Mouse (Mus musculus): ENCODE measurements at regions not wholly inside any gene's neighbourhood (a gene's known extent, or its start where the extent isn't known, plus 50 kb on each side); places are given as distances from the start of the nearest gene placed in this dataset.
A peak's percentile ranks its signal among the peaks of the same experiment; 100 is the strongest.

- Histone ChIP-seq H3K36me3 (ENCODE audit: control insufficient read depth, insufficient read depth, low read length) (no peaks in the 10 kb centered on the region), H3K27ac (ENCODE audit: low read depth) (no peak overlapping the region), H3K4me3 (ENCODE audit: low read depth, low read length) (no peak overlapping the region), H3K4me2 (ENCODE audit: low read length) (no peak overlapping the region), H3K4me1 (replicated peaks; ENCODE audit: control insufficient read depth, insufficient read depth, low read length) (no peaks in the 10 kb centered on the region), H3K27me3 (replicated peaks; ENCODE audit: control insufficient read depth, insufficient read depth, low read length) (no peaks in the 10 kb centered on the region), H3K9me3 (ENCODE audit: control insufficient read depth, low read length) (no peaks in the 10 kb centered on the region), H3K9ac (ENCODE audit: low read length) (no peak overlapping the region)
- ATAC-seq (replicated peaks; ENCODE audit: low FRiP score, low TSS enrichment, low read depth) (no peak), DNase-seq (ENCODE audit: low spot score) (peak; percentile 39)
- 63% methylated on average over 4 of the region's 4 CpGs for WGBS
These were observed 345.2 kb upstream of the Trib2 start for GRCm38 (mm10) chr12:16161947-16162346.

GRCm38 (mm10) chr12:16157896-16158295 lies 341.2 kb upstream of the Trib2 start:
- Histone ChIP-seq H3K27ac (ENCODE audit: low read depth) (no peak overlapping the region), H3K27me3 (replicated peaks; ENCODE audit: control insufficient read depth, insufficient read depth, low read length) (no peaks in the 10 kb centered on the region), H3K9ac (ENCODE audit: low read length) (no peak overlapping the region), H3K4me2 (ENCODE audit: low read length) (no peak overlapping the region), H3K4me3 (ENCODE audit: low read depth, low read length) (no peak overlapping the region), H3K36me3 (ENCODE audit: control insufficient read depth, insufficient read depth, low read length) (no peaks in the 10 kb centered on the region), H3K9me3 (ENCODE audit: control insufficient read depth, low read length) (no peaks in the 10 kb centered on the region), H3K4me1 (replicated peaks; ENCODE audit: control insufficient read depth, insufficient read depth, low read length) (no peaks in the 10 kb centered on the region)
- ATAC-seq (replicated peaks; ENCODE audit: low FRiP score, low TSS enrichment, low read depth), result no peak
- WGBS, result 78% methylated on average over 7 of the region's 7 CpGs
- no peak for DNase-seq (ENCODE audit: low spot score)

DNA sequence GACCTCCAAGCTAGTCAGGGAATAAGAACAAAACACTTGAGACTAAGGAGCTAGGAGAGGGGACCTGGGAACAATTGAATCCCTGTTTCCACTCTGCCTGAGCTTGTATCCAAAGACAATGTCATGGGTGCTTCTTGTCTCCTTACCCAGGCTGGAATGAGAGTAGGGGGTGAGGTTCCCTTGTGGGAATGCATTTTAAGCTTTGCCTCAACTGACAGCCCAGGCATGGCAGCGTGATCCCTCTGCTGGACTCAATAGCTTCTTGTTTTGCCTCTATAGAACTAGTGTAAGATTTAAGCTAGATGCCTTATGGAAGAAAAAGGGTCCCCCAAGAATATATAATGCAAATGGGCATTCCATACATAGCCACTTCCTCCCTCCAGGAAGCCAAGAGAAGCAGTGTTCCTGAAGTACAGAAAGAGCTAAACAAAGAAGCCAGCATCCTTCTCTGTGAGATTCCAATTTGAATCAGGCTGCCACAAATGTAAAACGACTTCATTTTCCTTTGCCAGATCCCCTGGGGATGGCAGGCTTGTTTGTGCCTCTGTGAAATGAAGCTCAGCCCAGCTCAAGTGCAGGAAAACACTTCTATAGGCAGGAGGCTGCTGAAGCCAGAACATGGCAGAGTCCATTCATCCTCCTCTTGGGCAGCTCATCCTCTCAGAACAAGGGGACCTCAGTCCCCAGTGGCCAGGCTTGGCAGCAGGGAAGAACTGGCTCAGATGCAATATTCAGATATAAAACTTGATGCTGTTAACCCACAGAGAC lies 339.3 kb upstream of the Trib2 start:
- Histone ChIP-seq H3K27me3 (replicated peaks; ENCODE audit: control insufficient read depth, insufficient read depth, low read length) (no peaks in the 10 kb centered on the region), H3K27ac (ENCODE audit: low read depth) (no peak overlapping the region), H3K36me3 (ENCODE audit: control insufficient read depth, insufficient read depth, low read length) (no peaks in the 10 kb centered on the region), H3K9ac (ENCODE audit: low read length) (no peak overlapping the region), H3K4me3 (ENCODE audit: low read depth, low read length) (no peak overlapping the region), H3K4me2 (ENCODE audit: low read length) (no peak overlapping the region), H3K9me3 (ENCODE audit: control insufficient read depth, low read length) (no peaks in the 10 kb centered on the region), H3K4me1 (replicated peaks; ENCODE audit: control insufficient read depth, insufficient read depth, low read length) (no peaks in the 10 kb centered on the region)
- DNase-seq (ENCODE audit: low spot score) (no peak), ATAC-seq (replicated peaks; ENCODE audit: low FRiP score, low TSS enrichment, low read depth) (no peak)
- WGBS, result 32% methylated on average over 2 of the region's 2 CpGs

DNA sequence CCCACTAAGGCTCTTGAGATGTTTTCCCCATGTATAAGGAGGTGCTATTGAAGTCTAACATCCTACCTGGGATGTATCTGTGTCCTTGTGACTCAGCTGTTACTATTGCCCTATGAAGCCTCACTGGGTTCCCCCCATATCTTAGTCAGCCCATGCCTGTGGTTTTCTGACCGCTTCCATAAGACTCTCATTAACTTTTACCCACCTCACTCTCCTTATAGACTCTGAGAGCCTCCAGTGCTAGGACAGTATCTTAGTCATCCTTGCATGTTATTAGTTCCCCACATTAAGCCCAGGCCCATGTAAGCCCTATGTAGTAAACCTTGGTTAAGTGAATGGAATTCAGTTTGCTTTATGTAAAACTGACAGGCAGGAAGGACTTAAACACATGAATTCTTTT lies 337.5 kb upstream of the Trib2 start:
- H3K4me2 ChIP-seq (ENCODE audit: low read length), result no peak overlapping the region
- no peaks in the 10 kb centered on the region for H3K9me3 ChIP-seq (ENCODE audit: control insufficient read depth, low read length)
- 85% methylated on average over 1 of the region's 1 CpGs for WGBS
- no peak for DNase-seq (ENCODE audit: low spot score)
- no peak overlapping the region for H3K9ac ChIP-seq (ENCODE audit: low read length)
- ATAC-seq (replicated peaks; ENCODE audit: low FRiP score, low TSS enrichment, low read depth), result no peak
- no peaks in the 10 kb centered on the region for H3K36me3 ChIP-seq (ENCODE audit: control insufficient read depth, insufficient read depth, low read length)
- no peaks in the 10 kb centered on the region for H3K27me3 ChIP-seq (replicated peaks; ENCODE audit: control insufficient read depth, insufficient read depth, low read length)
- H3K4me3 ChIP-seq (ENCODE audit: low read depth, low read length), result no peak overlapping the region
- no peak overlapping the region for H3K27ac ChIP-seq (ENCODE audit: low read depth)
- no peaks in the 10 kb centered on the region for H3K4me1 ChIP-seq (replicated peaks; ENCODE audit: control insufficient read depth, insufficient read depth, low read length)

DNA sequence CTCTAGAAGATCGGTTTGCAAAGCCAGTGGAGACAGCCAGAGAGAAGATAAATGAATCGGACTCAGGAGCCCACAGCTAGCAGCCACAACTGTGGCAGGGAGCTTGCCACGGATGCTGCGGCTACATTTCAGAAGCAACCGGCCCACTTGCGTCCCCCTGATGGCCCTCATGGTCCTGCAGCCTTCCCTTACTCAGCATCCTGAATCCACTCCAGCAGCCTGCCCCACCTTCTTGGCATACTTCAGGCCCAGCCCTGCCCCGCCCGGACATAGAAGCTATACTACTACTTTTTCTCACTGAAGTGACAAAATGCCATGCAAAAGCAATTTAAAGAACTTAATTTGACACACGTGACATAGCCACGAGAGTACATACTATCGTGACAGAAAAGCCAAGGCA lies 335.4 kb upstream of the Trib2 start:
- H3K27ac ChIP-seq (ENCODE audit: low read depth), result no peak overlapping the region
- no peak overlapping the region for H3K4me2 ChIP-seq (ENCODE audit: low read length)
- DNase-seq (ENCODE audit: low spot score), result no peak
- ATAC-seq (replicated peaks; ENCODE audit: low FRiP score, low TSS enrichment, low read depth), result no peak
- no peaks in the 10 kb centered on the region for H3K36me3 ChIP-seq (ENCODE audit: control insufficient read depth, insufficient read depth, low read length)
- H3K4me3 ChIP-seq (ENCODE audit: low read depth, low read length), result no peak overlapping the region
- WGBS, result 86% methylated on average over 11 of the region's 11 CpGs
- H3K27me3 ChIP-seq (replicated peaks; ENCODE audit: control insufficient read depth, insufficient read depth, low read length), result no peaks in the 10 kb centered on the region
- no peaks in the 10 kb centered on the region for H3K4me1 ChIP-seq (replicated peaks; ENCODE audit: control insufficient read depth, insufficient read depth, low read length)
- no peak overlapping the region for H3K9ac ChIP-seq (ENCODE audit: low read length)
- no peaks in the 10 kb centered on the region for H3K9me3 ChIP-seq (ENCODE audit: control insufficient read depth, low read length)

DNA sequence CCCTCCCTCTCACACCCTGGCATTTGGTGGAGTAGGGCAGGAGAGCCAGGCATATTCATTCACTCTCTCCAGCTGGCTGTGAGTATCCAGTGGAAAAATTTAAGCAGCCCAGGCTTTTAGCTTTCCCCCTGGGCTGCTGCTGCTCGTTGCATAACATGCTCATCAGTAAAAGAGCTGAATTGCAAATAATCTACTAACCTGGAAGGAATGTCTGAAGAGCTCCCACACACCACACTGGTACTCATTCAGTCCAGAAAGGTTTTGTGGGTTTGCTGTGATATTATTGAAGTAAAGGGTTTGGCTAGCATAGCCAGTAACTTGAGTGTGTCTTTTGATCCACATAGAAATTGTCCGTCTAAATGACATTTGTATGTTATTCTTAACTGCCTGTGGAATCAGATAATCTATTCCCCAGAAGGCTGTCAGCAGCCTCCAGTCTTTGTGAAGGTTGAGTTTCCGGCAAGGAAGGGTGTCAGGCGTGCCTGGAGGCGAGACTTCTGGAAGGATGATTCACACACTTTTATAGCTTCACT lies 334.5 kb upstream of the Trib2 start:
- Histone ChIP-seq H3K27ac (ENCODE audit: low read depth) (no peak overlapping the region), H3K9ac (ENCODE audit: low read length) (no peak overlapping the region), H3K4me3 (ENCODE audit: low read depth, low read length) (no peak overlapping the region), H3K4me2 (ENCODE audit: low read length) (no peak overlapping the region), H3K36me3 (ENCODE audit: control insufficient read depth, insufficient read depth, low read length) (no peaks in the 10 kb centered on the region), H3K27me3 (replicated peaks; ENCODE audit: control insufficient read depth, insufficient read depth, low read length) (no peaks in the 10 kb centered on the region), H3K4me1 (replicated peaks; ENCODE audit: control insufficient read depth, insufficient read depth, low read length) (no peaks in the 10 kb centered on the region), H3K9me3 (ENCODE audit: control insufficient read depth, low read length) (no peaks in the 10 kb centered on the region)
- ATAC-seq (replicated peaks; ENCODE audit: low FRiP score, low TSS enrichment, low read depth) (no peak), DNase-seq (ENCODE audit: low spot score) (no peak)
- 48% methylated on average over 5 of the region's 5 CpGs for WGBS

DNA sequence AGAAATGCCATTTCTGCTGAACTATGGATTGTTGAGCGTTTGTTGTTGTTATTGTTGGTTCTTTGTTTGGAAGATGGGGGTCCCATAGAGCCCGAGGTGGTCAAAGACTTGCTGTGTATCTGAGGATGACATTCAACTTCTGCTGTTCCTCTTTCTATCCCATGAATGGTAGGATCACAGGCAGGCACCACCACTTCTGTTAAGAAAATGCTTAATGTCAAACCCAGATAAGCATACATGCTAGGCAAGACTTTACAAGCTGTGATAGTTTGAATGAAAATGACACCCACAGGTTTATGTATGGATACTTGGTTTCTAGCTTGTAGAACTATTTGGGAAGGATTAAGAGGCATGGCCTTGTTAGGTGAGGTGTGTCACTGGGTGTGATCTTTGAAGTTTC lies 330.2 kb upstream of the Trib2 start:
- ATAC-seq (replicated peaks; ENCODE audit: low FRiP score, low TSS enrichment, low read depth), result no peak
- WGBS, result 73% methylated on average over 2 of the region's 2 CpGs
- H3K9ac ChIP-seq (ENCODE audit: low read length), result no peak overlapping the region

GRCm38 (mm10) chr12:16145621-16146020 lies 328.9 kb upstream of the Trib2 start:
- Histone ChIP-seq H3K36me3 (ENCODE audit: control insufficient read depth, insufficient read depth, low read length) (no peaks in the 10 kb centered on the region), H3K9ac (ENCODE audit: low read length) (no peak overlapping the region), H3K4me1 (replicated peaks; ENCODE audit: control insufficient read depth, insufficient read depth, low read length) (no peaks in the 10 kb centered on the region), H3K27ac (ENCODE audit: low read depth) (no peak overlapping the region), H3K27me3 (replicated peaks; ENCODE audit: control insufficient read depth, insufficient read depth, low read length) (no peaks in the 10 kb centered on the region), H3K4me2 (ENCODE audit: low read length) (no peak overlapping the region), H3K4me3 (ENCODE audit: low read depth, low read length) (no peak overlapping the region), H3K9me3 (ENCODE audit: control insufficient read depth, low read length) (no peaks in the 10 kb centered on the region)
- no peak for ATAC-seq (replicated peaks; ENCODE audit: low FRiP score, low TSS enrichment, low read depth)
- WGBS, result 77% methylated on average over 7 of the region's 7 CpGs
- peak; percentile 48 for DNase-seq (ENCODE audit: low spot score)

More for the DNA sequence above, 330.2 kb upstream of the Trib2 start:
- no peaks in the 10 kb centered on the region for H3K9me3 ChIP-seq (ENCODE audit: control insufficient read depth, low read length)
- no peak overlapping the region for H3K27ac ChIP-seq (ENCODE audit: low read depth)
- H3K27me3 ChIP-seq (replicated peaks; ENCODE audit: control insufficient read depth, insufficient read depth, low read length), result no peaks in the 10 kb centered on the region
- no peak overlapping the region for H3K4me2 ChIP-seq (ENCODE audit: low read length)
- H3K36me3 ChIP-seq (ENCODE audit: control insufficient read depth, insufficient read depth, low read length), result no peaks in the 10 kb centered on the region
- no peak overlapping the region for H3K4me3 ChIP-seq (ENCODE audit: low read depth, low read length)
- DNase-seq (ENCODE audit: low spot score), result no peak
- H3K4me1 ChIP-seq (replicated peaks; ENCODE audit: control insufficient read depth, insufficient read depth, low read length), result no peaks in the 10 kb centered on the region

- Histone ChIP-seq H3K4me2 (ENCODE audit: low read length) (no peak overlapping the region), H3K36me3 (ENCODE audit: control insufficient read depth, insufficient read depth, low read length) (no peaks in the 10 kb centered on the region), H3K27ac (ENCODE audit: low read depth) (no peak overlapping the region), H3K9ac (ENCODE audit: low read length) (no peak overlapping the region), H3K4me1 (replicated peaks; ENCODE audit: control insufficient read depth, insufficient read depth, low read length) (no peaks in the 10 kb centered on the region), H3K4me3 (ENCODE audit: low read depth, low read length) (no peak overlapping the region), H3K9me3 (ENCODE audit: control insufficient read depth, low read length) (no peaks in the 10 kb centered on the region), H3K27me3 (replicated peaks; ENCODE audit: control insufficient read depth, insufficient read depth, low read length) (no peaks in the 10 kb centered on the region)
- ATAC-seq (replicated peaks; ENCODE audit: low FRiP score, low TSS enrichment, low read depth), result no peak
- WGBS, result 80% methylated on average over 4 of the region's 4 CpGs
- DNase-seq (ENCODE audit: low spot score), result no peak
These were observed 324.5 kb upstream of the Trib2 start for GRCm38 (mm10) chr12:16141193-16141592.

All from intestine, embryonic 14.5 days (tissue).